Mouse (Mus musculus) lung, embryonic 15.5 days (tissue): Measurements from ENCODE around the gene Cbx1. TPM values are rescaled to one million over a fixed set of nuclear protein-coding genes. Genes with fewer than 3 reads are reported as not detected.
A peak's percentile ranks its signal among the peaks of the same experiment; 100 is the strongest.
"Not testable (repeated sequence)": the region's sequence is repeated elsewhere in the genome, so short reads cannot be mapped to it uniquely, and the experiment has no call there.

Experiments used
- ATAC-seq: fragments of 200-750 bp; cut with Nextera tagmentation; 2 replicates; pipeline ENCODE4 v1.8.0; 2017; ENCODE audit warnings: moderate number of reproducible peaks, borderline replicate concordance; ENCODE audit not compliant: low FRiP score, low TSS enrichment; ENCODE audit errors: extremely low read depth
- H3K27ac ChIP-seq: fragments of 300-500 bp; sonication (generic); 2 replicates; pipeline ENCODE4 v1.5.1; 2015; ENCODE audit warnings: moderate library complexity, mild to moderate bottlenecking, inconsistent platforms
- H3K27me3 ChIP-seq: fragments of 300-500 bp; sonication (generic); 2 replicates; pipeline ENCODE4 v1.6.1; 2015; ENCODE audit warnings: inconsistent platforms
- H3K36me3 ChIP-seq: fragments of 300-500 bp; sonication (generic); 2 replicates; pipeline ENCODE4 v1.6.1; 2015; ENCODE audit warnings: inconsistent platforms
- H3K4me1 ChIP-seq: fragments of 300-500 bp; sonication (generic); 2 replicates; pipeline ENCODE4 v1.6.1; 2015; ENCODE audit warnings: inconsistent platforms
- H3K4me2 ChIP-seq: fragments of 300-500 bp; sonication (generic); 2 replicates; pipeline ENCODE4 v1.6.1; 2015; ENCODE audit warnings: inconsistent platforms, mild to moderate bottlenecking, moderate library complexity
- H3K4me3 ChIP-seq: fragments of 300-500 bp; sonication (generic); 2 replicates; pipeline ENCODE4 v1.5.1; 2015; ENCODE audit warnings: mild to moderate bottlenecking, inconsistent platforms
- H3K9ac ChIP-seq: fragments of 300-500 bp; sonication (generic); 2 replicates; pipeline ENCODE4 v1.6.1; 2015; ENCODE audit warnings: inconsistent platforms
- H3K9me3 ChIP-seq: fragments of 300-500 bp; sonication (generic); 2 replicates; pipeline ENCODE4 v1.6.1; 2016; ENCODE audit warnings: inconsistent platforms
- WGBS: fragments of 180-500 bp; shearing (Covaris S2); methylation state at CpG from one replicate; pipeline ENCODE4 v1.1.7; 2015; 5-methylcytosine and 5-hydroxymethylcytosine counted together
- microRNA counts: library from miRNA; unstranded; fragments of <30 nt; microRNA quantifications from one replicate; lab custom pipeline; 2016
- microRNA-seq: library from miRNA; unstranded; fragments of <30 nt; microRNA quantifications from one replicate; pipeline ENCODE4, GENCODE M21; 2016
- polyA plus RNA-seq: library from polyadenylated mRNA; unstranded; fragments of >200 nt; fragmentation: Nextera tagmentation; extraction: Ambion mirVana; gene quantifications from 2 replicates; pipeline ENCODE4 v1.2.1, GENCODE M21; 2015

The Cbx1 gene
- polyA plus RNA-seq, 1 experiment from 2014 or later: 114 TPM

DNA sequence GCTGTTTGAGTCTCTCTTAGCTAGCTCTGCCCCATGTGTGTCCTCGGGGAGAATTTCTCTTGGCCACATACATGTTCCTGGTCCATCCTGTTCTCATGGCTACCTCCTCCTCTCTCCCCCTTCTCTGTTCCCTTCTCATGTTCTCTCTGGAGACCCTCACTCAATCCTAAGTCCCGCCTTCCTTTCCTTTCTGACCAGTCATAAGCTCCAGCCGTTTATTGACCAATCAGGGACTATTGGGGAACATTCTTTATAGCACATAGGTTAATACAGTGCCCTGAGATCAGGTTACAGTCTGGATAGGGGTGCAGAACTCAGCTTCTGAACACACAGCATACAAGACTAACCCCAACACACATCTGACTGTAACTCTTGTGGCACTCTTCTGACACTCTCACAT lies 58.3 kb downstream of the Cbx1 start:
- H3K36me3 ChIP-seq: no peaks in the 10 kb centered on the region
- no peak overlapping the region for H3K27ac ChIP-seq
- 43% methylated on average over 3 of the region's 3 CpGs for WGBS
- no peaks in the 10 kb centered on the region for H3K9me3 ChIP-seq
- H3K4me2 ChIP-seq: no peak overlapping the region
- no peaks in the 10 kb centered on the region for H3K27me3 ChIP-seq
- H3K9ac ChIP-seq: no peak overlapping the region
- no peak for ATAC-seq
- H3K4me1 ChIP-seq: peaks cover 7% of the 10 kb centered on the region; the same call in 1 of the 2 replicates
- no peak overlapping the region for H3K4me3 ChIP-seq

DNA sequence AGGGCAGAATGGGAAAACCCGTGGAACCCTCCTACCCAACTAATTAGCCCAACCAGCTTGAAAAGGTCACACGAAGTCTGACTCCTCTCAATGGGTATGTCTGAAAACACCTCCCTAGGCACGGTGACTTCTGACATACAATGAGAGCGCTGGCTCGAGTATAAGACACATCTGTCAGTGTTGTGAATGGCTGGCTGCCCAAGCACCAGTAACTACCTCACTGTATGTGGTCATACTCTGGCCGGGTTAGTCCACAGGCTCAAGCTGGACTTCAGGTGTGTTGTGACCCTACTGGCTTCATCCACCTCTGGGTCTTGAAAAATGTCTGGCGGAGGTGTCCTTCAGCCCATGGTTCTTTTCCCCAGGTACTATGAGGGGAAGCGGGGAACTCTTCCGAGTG lies 59.8 kb downstream of the Cbx1 start:
- Histone ChIP-seq H3K4me1 (peaks cover 7% of the 10 kb centered on the region; the same call in 1 of the 2 replicates), H3K36me3 (no peaks in the 10 kb centered on the region), H3K27ac (no peak overlapping the region), H3K9ac (no peak overlapping the region), H3K27me3 (no peaks in the 10 kb centered on the region), H3K9me3 (no peaks in the 10 kb centered on the region), H3K4me3 (no peak overlapping the region), H3K4me2 (no peak overlapping the region)
- WGBS: 67% methylated on average over 9 of the region's 9 CpGs
- ATAC-seq: no peak

DNA sequence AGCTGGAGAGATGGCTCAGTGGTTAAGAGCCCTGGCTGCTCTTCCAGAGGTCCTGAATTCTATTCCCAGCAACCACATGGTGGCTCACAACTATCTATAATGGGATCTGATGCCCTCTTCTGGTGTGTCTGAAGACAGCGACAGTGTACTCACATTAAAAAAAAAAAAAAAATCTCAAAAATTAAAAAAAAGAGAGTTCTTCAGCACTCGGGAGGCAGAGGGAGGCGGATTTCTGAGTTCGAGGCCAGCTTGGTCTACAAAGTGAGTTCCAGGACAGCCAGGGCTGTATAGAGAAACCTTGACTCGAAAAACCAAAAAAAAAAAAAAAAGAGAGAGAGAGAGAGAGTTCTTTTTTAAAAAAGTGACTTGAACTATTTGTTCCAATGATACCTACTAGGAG lies 60.2 kb downstream of the Cbx1 start:
- not testable (repeated sequence) for H3K27me3 ChIP-seq, H3K9me3 ChIP-seq, H3K27ac ChIP-seq, H3K36me3 ChIP-seq, H3K4me1 ChIP-seq, ATAC-seq
- 63% methylated on average over 5 of the region's 5 CpGs for WGBS
- Histone ChIP-seq H3K4me2 (peak overlapping the region; percentile 90), H3K4me3 (peak overlapping the region; percentile 61), H3K9ac (peak overlapping the region; percentile 58; the same call in 1 of the 2 replicates)

DNA sequence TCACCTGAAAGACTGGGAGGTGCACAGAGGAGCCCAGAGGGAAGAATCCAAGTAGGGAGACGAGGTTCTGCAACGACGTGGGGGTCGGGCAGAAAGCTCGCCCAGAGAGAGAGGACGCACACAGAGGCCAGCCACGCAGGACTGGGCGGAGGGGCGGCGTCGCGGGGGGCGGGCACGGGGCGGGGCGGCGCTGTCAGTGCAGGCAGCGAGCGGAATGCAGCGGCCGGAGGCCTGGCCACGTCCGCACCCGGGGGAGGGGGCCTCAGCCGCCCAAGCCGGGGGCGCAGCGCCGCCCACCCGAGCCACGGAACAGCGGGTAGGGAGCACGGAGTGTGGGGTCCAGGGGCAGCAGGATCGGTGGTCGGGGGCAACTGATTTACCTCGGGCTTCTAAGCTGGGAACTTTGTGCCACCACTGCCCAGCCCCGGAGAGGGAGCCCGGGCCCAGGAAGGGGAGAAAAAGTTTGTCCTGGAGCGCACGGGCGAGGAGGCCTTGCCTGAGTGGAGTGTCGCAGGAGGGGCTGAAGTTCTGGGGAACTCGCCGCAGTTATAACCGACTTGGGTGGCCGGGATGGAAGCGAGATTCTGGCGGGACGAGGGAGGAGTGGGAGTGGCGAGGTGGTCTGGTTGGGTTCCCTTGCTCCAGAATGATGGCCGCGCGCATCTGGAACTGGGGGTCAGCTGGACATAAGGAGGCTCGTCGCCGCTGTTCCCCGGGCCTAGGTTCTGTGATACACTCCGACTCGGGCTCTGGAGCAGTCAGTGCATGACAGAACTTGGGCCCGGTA lies 60.9 kb downstream of the Cbx1 start, which contains the start of gene Copz2:
TSS of gene Copz2 (plus strand) at position 190 of the 787 bp plus-strand sequence.
- peak within 1 kb of the TSS; percentile 90 for H3K4me2 ChIP-seq
- no peaks in the 10 kb centered on the region for H3K36me3 ChIP-seq
- peak within 1 kb of the TSS; percentile 61 for H3K4me3 ChIP-seq
- ATAC-seq: peak; percentile 94
- H3K27me3 ChIP-seq: no peaks in the 10 kb centered on the region
- H3K9ac ChIP-seq: peak within 1 kb of the TSS; percentile 58
- under 1% methylated on average over 56 of the region's 60 CpGs for whole genome bisulfite sequencing
- no peaks in the 10 kb centered on the region for H3K9me3 ChIP-seq
- H3K4me1 ChIP-seq: peaks cover 7% of the 10 kb centered on the region; the same call in 1 of the 2 replicates
- peak within 1 kb of the TSS; percentile 41 for H3K27ac ChIP-seq

DNA sequence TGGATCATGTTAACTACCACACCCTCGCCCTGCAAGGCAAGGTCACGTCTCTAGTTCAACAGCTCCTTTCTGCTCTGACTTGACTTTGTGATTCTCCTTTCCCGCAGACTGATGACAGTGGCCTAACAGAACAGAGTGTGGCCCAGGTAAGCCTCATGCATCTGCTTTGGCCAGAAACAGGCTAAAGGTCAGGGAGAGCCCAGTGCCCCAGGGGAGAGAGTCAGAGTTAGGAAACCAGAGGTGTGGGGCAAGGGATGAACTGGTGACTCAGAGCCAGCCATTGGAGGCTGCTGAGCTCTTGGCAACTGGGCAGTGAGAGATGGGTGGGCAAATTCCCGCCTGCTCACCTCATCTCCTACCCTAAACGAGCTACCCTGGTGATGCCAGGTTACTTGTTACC lies 68.5 kb downstream of the Cbx1 start:
- Histone ChIP-seq H3K9me3 (no peaks in the 10 kb centered on the region), H3K27ac (no peak overlapping the region), H3K4me2 (no peak overlapping the region), H3K4me3 (no peak overlapping the region), H3K27me3 (no peaks in the 10 kb centered on the region), H3K4me1 (peaks cover 18% of the 10 kb centered on the region), H3K9ac (no peak overlapping the region), H3K36me3 (no peaks in the 10 kb centered on the region)
- ATAC-seq: no peak
- 70% methylated on average over 5 of the region's 5 CpGs for WGBS

MicroRNAs encoded within 50 kb of the gene (microRNA counts, 519-probe panel; counts per million panel counts)
- microRNA mmu-miR-152 (lab: Ali Mortazavi, UCI): 3,467 counts per million, percentile 92 among the panel's probes with 10 or more counts

Small RNAs within 50 kb of the gene (microRNA-seq; reads per million reads assigned to microRNA genes)
- 181 reads per million, percentile 59 among the genes with 10 or more reads in this experiment for gene Mir152

Other genes with a start within 250 kb of the Cbx1 start
- 20.0 and 20.3 TPM in 2 replicates for gene Snx11, start 11.6 kb upstream of the Cbx1 start, polyA plus RNA-seq
- gene Nfe2l1, start 40.8 kb downstream of the Cbx1 start, polyA plus RNA-seq: 62.5 and 65.0 TPM in 2 replicates
- 134 and 138 TPM in 2 replicates for gene Copz2, start 60.7 kb downstream of the Cbx1 start, polyA plus RNA-seq
- 65.8 and 67.2 TPM in 2 replicates for gene Cdk5rap3, start 127.4 kb downstream of the Cbx1 start, polyA plus RNA-seq
- 38.2 and 40.1 TPM in 2 replicates for gene Prr15l, start 139.0 kb downstream of the Cbx1 start, polyA plus RNA-seq
- 30.4 and 34.3 TPM in 2 replicates for gene Pnpo, start 154.9 kb downstream of the Cbx1 start, polyA plus RNA-seq
- gene Sp2, start 193.8 kb downstream of the Cbx1 start, polyA plus RNA-seq: 15.7 and 17.9 TPM in 2 replicates
- gene Sp6, start 224.3 kb downstream of the Cbx1 start, polyA plus RNA-seq: 0.72 and 0.98 TPM in 2 replicates
- gene Scrn2, start 240.8 kb downstream of the Cbx1 start, polyA plus RNA-seq: 31.2 and 31.9 TPM in 2 replicates